Mouse (Mus musculus) forebrain, embryonic 10.5 days (tissue): Measurements from ENCODE around the gene Maml3. TPM values are rescaled to one million over a fixed set of nuclear protein-coding genes. Genes with fewer than 3 reads are reported as not detected.
A peak's percentile ranks its signal among the peaks of the same experiment; 100 is the strongest.

Experiments
- DNase-seq: peaks from one replicate; pipeline ENCODE4 v3.0.0-alpha.2; 2017; ENCODE audit warnings: low spot score; ENCODE audit errors: extremely low spot score
- H3K27ac ChIP-seq: fragments of 300-500 bp; sonication (generic); 2 replicates; pipeline ENCODE4 v1.5.1; 2016; ENCODE audit warnings: mild to moderate bottlenecking
- H3K27me3 ChIP-seq: fragments of 300-500 bp; sonication (generic); 2 replicates; pipeline ENCODE4 v1.6.1; 2016; ENCODE audit warnings: mild to moderate bottlenecking; ENCODE audit not compliant: poor library complexity, severe bottlenecking
- H3K36me3 ChIP-seq: fragments of 300-500 bp; sonication (generic); replicated peaks from 2 replicates; pipeline ENCODE4 v1.6.1; 2016; ENCODE audit warnings: mild to moderate bottlenecking, moderate library complexity
- H3K4me1 ChIP-seq: fragments of 300-500 bp; sonication (generic); 2 replicates; pipeline ENCODE4 v1.6.1; 2016
- H3K4me3 ChIP-seq: fragments of 300-500 bp; sonication (generic); 2 replicates; pipeline ENCODE4 v1.5.1; 2016; ENCODE audit warnings: mild to moderate bottlenecking, moderate library complexity
- H3K9me3 ChIP-seq: fragments of 300-500 bp; sonication (generic); 2 replicates; pipeline ENCODE4 v1.6.1; 2016; ENCODE audit warnings: mild to moderate bottlenecking, moderate library complexity
- WGBS: fragments of 180-500 bp; shearing (Covaris S2); methylation state at CpG from one replicate; pipeline ENCODE4 v1.1.7; 2016; 5-methylcytosine and 5-hydroxymethylcytosine counted together
- polyA plus RNA-seq: library from polyadenylated mRNA; unstranded; fragments of >200 nt; fragmentation: Nextera tagmentation; extraction: Ambion mirVana; gene quantifications from 2 replicates; pipeline ENCODE4 v1.2.1, GENCODE M21; 2016

The Maml3 gene
- polyA plus RNA-seq, 1 experiment from 2014 or later, result 5.6 TPM

- H3K27me3 ChIP-seq, result no peaks in the 10 kb centered on the region
- H3K27ac ChIP-seq, result 0 out of 2 replicates have a peak overlapping the region, but pooled peaks have one; percentile 22
- H3K4me3 ChIP-seq, result no peak overlapping the region
- DNase-seq, result no peak
- WGBS, result 57% methylated on average over 2 of the region's 2 CpGs
- H3K9me3 ChIP-seq, result no peaks in the 10 kb centered on the region
- no peaks in the 10 kb centered on the region for H3K36me3 ChIP-seq
- H3K4me1 ChIP-seq, result peaks cover 59% of the 10 kb centered on the region
These were observed 223.5 kb downstream of the Maml3 start for GRCm38 (mm10) chr3:51881393-51881792.

GRCm38 (mm10) chr3:51880506-51881036 is 224.3 kb downstream of the Maml3 start:
- no peak for DNase-seq
- WGBS, result 86% methylated on average over 8 of the region's 8 CpGs
- Histone ChIP-seq H3K4me1 (peaks cover 55% of the 10 kb centered on the region), H3K9me3 (no peaks in the 10 kb centered on the region), H3K27me3 (no peaks in the 10 kb centered on the region), H3K4me3 (no peak overlapping the region), H3K27ac (no peak overlapping the region), H3K36me3 (no peaks in the 10 kb centered on the region)

- Histone ChIP-seq H3K36me3 (no peaks in the 10 kb centered on the region), H3K9me3 (no peaks in the 10 kb centered on the region), H3K4me1 (peaks cover 45% of the 10 kb centered on the region), H3K27ac (0 out of 2 replicates have a peak overlapping the region, but pooled peaks have one; percentile 20), H3K4me3 (no peak overlapping the region), H3K27me3 (no peaks in the 10 kb centered on the region)
- 93% methylated on average over 11 of the region's 11 CpGs for WGBS
- DNase-seq, result no peak
These were observed 225.7 kb downstream of the Maml3 start for GRCm38 (mm10) chr3:51879211-51879610.

- WGBS, result 92% methylated on average over 9 of the region's 9 CpGs
- DNase-seq, result no peak
- Histone ChIP-seq H3K27me3 (no peaks in the 10 kb centered on the region), H3K36me3 (no peaks in the 10 kb centered on the region), H3K4me1 (peaks cover 45% of the 10 kb centered on the region), H3K27ac (no peak overlapping the region), H3K9me3 (no peaks in the 10 kb centered on the region), H3K4me3 (no peak overlapping the region)
These were observed 226.3 kb downstream of the Maml3 start for GRCm38 (mm10) chr3:51878577-51878976.

- H3K27ac ChIP-seq, result no peak overlapping the region
- H3K4me1 ChIP-seq, result peaks cover 35% of the 10 kb centered on the region
- H3K27me3 ChIP-seq, result no peaks in the 10 kb centered on the region
- 96% methylated on average over 9 of the region's 9 CpGs for WGBS
- no peak for DNase-seq
- H3K4me3 ChIP-seq, result no peak overlapping the region
- no peaks in the 10 kb centered on the region for H3K36me3 ChIP-seq
- H3K9me3 ChIP-seq, result no peaks in the 10 kb centered on the region
These were observed 228.1 kb downstream of the Maml3 start for GRCm38 (mm10) chr3:51876729-51877128.

GRCm38 (mm10) chr3:51875629-51876028 is 229.2 kb downstream of the Maml3 start:
- Histone ChIP-seq H3K27me3 (no peaks in the 10 kb centered on the region), H3K36me3 (no peaks in the 10 kb centered on the region), H3K4me3 (no peak overlapping the region), H3K27ac (no peak overlapping the region), H3K9me3 (no peaks in the 10 kb centered on the region), H3K4me1 (peaks cover 37% of the 10 kb centered on the region)
- no peak for DNase-seq
- 97% methylated on average over 4 of the region's 4 CpGs for WGBS

- Histone ChIP-seq H3K36me3 (no peaks in the 10 kb centered on the region), H3K9me3 (no peaks in the 10 kb centered on the region), H3K27ac (no peak overlapping the region), H3K4me1 (peaks cover 40% of the 10 kb centered on the region), H3K4me3 (no peak overlapping the region), H3K27me3 (no peaks in the 10 kb centered on the region)
- DNase-seq, result no peak
- 82% methylated on average over 3 of the region's 3 CpGs for WGBS
These were observed 230.6 kb downstream of the Maml3 start for GRCm38 (mm10) chr3:51874252-51874651.

- Histone ChIP-seq H3K27ac (no peak overlapping the region), H3K9me3 (no peaks in the 10 kb centered on the region), H3K4me3 (no peak overlapping the region), H3K4me1 (peaks cover 52% of the 10 kb centered on the region), H3K36me3 (no peaks in the 10 kb centered on the region), H3K27me3 (no peaks in the 10 kb centered on the region)
- DNase-seq, result no peak
- WGBS, result 87% methylated on average over 4 of the region's 4 CpGs
These were observed 232.1 kb downstream of the Maml3 start for GRCm38 (mm10) chr3:51872771-51873170.

- 0 out of 2 replicates have a peak overlapping the region, but pooled peaks have one; percentile 16 for H3K27ac ChIP-seq
- DNase-seq, result no peak
- no peak overlapping the region for H3K4me3 ChIP-seq
- H3K9me3 ChIP-seq, result no peaks in the 10 kb centered on the region
- 87% methylated on average over 4 of the region's 4 CpGs for WGBS
- H3K27me3 ChIP-seq, result no peaks in the 10 kb centered on the region
- H3K36me3 ChIP-seq, result no peaks in the 10 kb centered on the region
- H3K4me1 ChIP-seq, result peaks cover 52% of the 10 kb centered on the region
These were observed 233.5 kb downstream of the Maml3 start for GRCm38 (mm10) chr3:51871346-51871745.

- WGBS, result 80% methylated on average over 6 of the region's 6 CpGs
- no peak for DNase-seq
- H3K36me3 ChIP-seq, result no peaks in the 10 kb centered on the region
- H3K27ac ChIP-seq, result peak overlapping the region; percentile 51; the same call in 1 of the 2 replicates
- peaks cover 52% of the 10 kb centered on the region for H3K4me1 ChIP-seq
- H3K9me3 ChIP-seq, result no peaks in the 10 kb centered on the region
- H3K4me3 ChIP-seq, result no peak overlapping the region
- H3K27me3 ChIP-seq, result no peaks in the 10 kb centered on the region
These were observed 234.9 kb downstream of the Maml3 start for GRCm38 (mm10) chr3:51869980-51870379.

- Histone ChIP-seq H3K36me3 (no peaks in the 10 kb centered on the region), H3K27ac (no peak overlapping the region), H3K4me1 (peaks cover 47% of the 10 kb centered on the region), H3K9me3 (no peaks in the 10 kb centered on the region), H3K4me3 (no peak overlapping the region), H3K27me3 (no peaks in the 10 kb centered on the region)
- WGBS, result 59% methylated on average over 5 of the region's 5 CpGs
- DNase-seq, result no peak
These were observed 236.0 kb downstream of the Maml3 start for GRCm38 (mm10) chr3:51868857-51869256.

GRCm38 (mm10) chr3:51866446-51866845 is 238.4 kb downstream of the Maml3 start:
- Histone ChIP-seq H3K36me3 (no peaks in the 10 kb centered on the region), H3K4me3 (no peak overlapping the region), H3K27ac (no peak overlapping the region), H3K27me3 (no peaks in the 10 kb centered on the region), H3K4me1 (peaks cover 43% of the 10 kb centered on the region), H3K9me3 (no peaks in the 10 kb centered on the region)
- DNase-seq, result no peak
- WGBS, result 89% methylated on average over 5 of the region's 5 CpGs

- no peak overlapping the region for H3K4me3 ChIP-seq
- H3K27ac ChIP-seq, result no peak overlapping the region
- WGBS, result 94% methylated on average over 9 of the region's 9 CpGs
- H3K9me3 ChIP-seq, result no peaks in the 10 kb centered on the region
- H3K27me3 ChIP-seq, result no peaks in the 10 kb centered on the region
- H3K4me1 ChIP-seq, result peaks cover 18% of the 10 kb centered on the region
- DNase-seq, result no peak
- H3K36me3 ChIP-seq, result peaks cover 2% of the 10 kb centered on the region
These were observed 243.2 kb downstream of the Maml3 start for GRCm38 (mm10) chr3:51861631-51862030.

- Histone ChIP-seq H3K36me3 (peaks cover 14% of the 10 kb centered on the region), H3K9me3 (no peaks in the 10 kb centered on the region), H3K4me1 (peaks cover 22% of the 10 kb centered on the region), H3K27me3 (no peaks in the 10 kb centered on the region), H3K4me3 (no peak overlapping the region), H3K27ac (no peak overlapping the region)
- 91% methylated on average over 7 of the region's 7 CpGs for WGBS
- no peak for DNase-seq
These were observed 244.4 kb downstream of the Maml3 start for GRCm38 (mm10) chr3:51860458-51860857.
